Mouse (Mus musculus) thymus, postnatal 36 days (tissue): ENCODE data around the gene Nufip2.
A peak's percentile ranks its signal among the peaks of the same experiment; 100 is the strongest.
"Not testable (repeated sequence)": the region's sequence is repeated elsewhere in the genome, so short reads cannot be mapped to it uniquely, and the experiment has no call there.

Experiments
- DNase-seq, 2 experiments: peaks; one replicate each; pipeline ENCODE4 v3.0.0; 2022; ENCODE audit warnings: mixed read lengths in 2 of 2

Nufip2 gene

DNA sequence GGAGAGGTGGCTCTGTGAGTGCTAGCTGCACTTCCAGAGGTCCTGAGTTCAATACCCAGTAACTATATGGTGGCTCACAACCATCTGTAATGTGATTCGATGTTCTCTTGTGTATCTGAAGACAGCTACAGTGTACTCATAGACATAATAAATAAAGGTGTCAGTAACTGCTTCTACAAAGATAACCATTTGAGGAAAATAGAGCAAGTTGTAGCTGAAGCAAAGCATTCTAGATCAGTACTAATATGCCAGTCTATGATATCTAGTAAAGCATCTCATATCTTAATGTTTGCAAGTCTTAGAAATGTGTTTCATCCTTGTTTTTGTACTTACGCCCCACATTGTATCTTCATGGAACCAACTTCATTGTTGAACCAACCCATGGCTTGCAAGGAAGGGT, 33.1 kb downstream of the Nufip2 start:
- no peak for DNase-seq

DNA sequence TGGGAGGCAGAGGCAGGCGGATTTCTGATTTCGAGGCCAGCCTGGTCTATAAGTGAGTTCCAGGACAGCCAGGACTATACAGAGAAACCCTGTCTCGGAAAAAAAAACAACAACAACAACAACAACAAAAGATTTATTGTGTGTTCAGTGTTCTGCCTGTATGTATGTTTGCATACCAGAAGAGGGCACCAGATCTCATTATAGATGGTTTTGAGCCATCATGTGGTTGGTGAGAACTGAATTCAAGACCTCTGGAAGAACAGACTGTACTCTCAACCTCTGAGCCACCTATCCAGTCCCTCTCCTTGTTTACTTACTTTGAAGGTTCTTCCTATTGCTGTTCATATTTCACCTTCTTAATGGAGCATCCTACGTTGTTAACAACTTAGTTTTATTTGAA, 35.4 kb downstream of the Nufip2 start:
- DNase-seq, result no peak

GRCm38 (mm10) chr11:77724766-77725165, 38.8 kb downstream of the Nufip2 start:
- no peak for DNase-seq

DNA sequence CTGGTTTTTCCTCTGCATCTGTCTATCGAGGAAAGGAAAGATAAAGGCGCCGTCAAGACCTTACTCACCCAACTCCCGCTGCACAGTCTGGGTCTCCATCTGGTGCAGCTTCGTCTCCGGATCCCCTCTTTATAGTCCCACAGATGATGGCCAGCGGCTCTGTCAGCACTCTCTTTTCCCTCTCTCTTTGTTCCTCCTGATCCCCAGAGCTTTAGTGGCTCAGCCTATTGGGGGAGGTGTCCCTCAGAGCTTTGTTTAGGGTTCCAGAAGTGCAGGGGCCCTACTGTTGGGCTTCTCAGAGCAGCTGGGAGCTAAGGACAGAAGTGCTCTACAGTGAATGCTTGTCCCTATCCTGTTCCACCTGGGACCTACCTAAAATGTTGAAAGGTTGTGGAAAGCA, 39.2 kb downstream of the Nufip2 start, which contains the start of gene Cryba1:
Cryba1 (minus strand) TSS at position 101 of the 400 bp plus-strand sequence.
- no peak for DNase-seq

- DNase-seq, result no peak
Observed at GRCm38 (mm10) chr11:77728587-77728986, 42.6 kb downstream of the Nufip2 start.

DNA sequence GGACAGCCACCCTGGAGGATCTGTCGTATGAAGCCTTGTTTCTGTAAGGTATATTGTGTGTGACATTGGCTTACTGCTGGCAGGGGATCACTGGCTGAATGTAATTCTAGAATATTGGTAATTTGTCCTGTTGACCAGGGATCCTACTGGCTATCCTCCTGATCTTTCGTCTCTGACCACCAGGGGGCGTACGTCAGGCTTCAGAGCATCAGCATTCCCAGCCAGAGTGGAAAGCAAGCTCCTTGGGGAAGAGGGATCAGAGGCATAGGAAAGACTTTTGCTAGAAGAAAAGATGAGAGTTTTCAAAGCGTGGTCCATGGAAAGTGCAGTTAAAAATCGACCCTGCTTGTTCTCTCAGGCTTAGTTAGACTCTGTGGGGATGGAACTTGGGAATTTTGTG, 51.3 kb downstream of the Nufip2 start:
- peak; percentile 49 to 52 for DNase-seq

- no peak for DNase-seq
Observed at GRCm38 (mm10) chr11:77738555-77738954, 52.6 kb downstream of the Nufip2 start.

DNA sequence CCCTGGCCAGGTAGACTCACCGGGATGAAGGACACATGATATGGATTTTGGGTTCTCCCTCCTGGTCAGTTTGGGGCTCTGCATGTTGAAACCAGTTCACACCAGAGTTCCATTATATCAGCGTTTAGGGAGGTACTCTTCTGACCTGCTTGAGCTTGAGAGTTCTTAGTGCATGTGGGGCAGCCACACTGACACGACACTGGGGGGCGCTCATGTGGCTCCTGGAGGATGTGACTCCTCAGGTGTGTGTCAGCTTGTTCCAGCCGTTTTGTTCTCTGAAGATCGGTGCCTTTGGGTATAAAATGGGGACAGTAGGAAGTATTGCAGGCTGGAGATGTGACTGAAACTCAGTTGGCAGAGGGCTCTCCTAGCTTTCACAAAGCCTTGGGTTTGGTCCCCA, 58.0 kb downstream of the Nufip2 start:
- peak; percentile 63 to 69 for DNase-seq

DNA sequence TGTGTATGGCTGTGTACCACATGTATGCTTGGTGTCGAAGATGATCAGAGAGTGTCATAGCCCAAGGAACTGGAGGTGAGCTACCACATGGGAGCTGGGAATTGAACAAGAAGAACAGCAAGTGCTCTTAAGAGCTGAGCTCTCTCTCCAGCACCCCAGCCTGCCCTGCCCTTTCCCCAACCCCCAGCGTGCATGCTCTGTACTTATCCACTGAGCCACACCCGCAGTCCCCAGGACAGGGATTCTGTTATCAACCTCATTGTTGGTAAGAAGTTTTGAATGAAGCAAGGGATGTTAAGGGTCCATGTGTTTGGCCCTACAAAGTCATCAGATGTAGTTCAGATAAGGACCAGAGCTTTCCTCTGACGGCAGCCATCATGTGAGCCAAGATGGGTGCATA, 60.7 kb downstream of the Nufip2 start:
- DNase-seq, result no peak

DNA sequence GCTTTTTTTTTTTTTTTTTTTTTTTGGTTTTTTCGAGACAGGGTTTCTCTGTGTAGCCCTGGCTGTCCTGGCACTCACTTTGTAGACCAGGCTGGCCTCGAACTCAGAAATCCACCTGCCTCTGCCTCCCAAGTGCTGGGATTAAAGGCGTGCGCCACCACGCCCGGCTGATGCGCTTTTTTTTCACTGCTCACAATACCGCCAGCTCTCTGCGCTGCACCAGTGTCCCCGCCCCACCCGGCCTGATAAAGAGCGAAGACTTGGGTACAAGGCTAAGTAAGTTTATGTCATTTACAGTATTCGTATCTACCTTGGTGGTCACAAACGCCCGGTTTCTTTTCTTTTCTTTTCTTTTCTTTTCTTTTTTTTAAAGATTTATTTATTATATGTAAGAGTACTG, 61.1 kb downstream of the Nufip2 start:
- not testable (repeated sequence) for DNase-seq

GRCm38 (mm10) chr11:77748996-77749395, 63.0 kb downstream of the Nufip2 start:
- no peak for DNase-seq

DNA sequence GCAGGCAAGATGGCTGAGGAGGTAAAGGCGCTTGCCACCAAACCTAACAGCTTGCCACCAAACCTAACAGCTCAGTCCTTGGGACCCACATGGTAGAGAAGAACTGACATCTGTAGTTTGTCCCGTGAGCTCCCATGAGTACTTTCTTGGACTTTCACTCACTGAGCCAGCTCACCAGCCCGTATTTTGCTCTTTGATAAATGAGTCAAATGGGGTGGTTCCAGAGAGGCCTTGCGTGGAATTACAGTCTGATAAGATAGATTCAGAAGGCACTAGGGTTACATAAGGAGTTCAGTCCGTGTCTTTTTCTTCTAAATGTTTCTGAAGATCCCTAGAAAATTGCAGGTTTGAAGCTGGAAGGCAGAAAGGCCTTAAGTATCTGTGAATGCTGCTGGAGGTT, 66.6 kb downstream of the Nufip2 start:
- no peak for DNase-seq

DNA sequence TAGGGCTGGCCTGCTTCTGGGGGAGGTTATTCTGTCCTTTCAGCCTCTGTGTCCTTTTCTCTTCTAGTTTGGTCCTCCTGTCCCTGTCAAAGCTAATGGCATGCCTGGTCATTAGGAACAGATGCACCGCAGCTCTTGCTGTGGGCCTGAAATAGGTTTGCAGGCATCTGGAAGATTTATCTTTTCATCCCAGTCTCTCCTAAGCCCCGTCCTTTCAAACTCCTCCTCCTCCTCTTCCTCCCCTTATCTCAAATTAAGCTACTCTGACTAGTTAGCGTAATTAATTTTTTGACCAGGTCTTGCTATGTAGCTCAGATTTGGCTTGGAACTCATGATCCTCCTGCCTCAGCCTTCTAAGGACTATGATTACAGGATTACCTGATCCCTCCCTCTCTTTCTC, 67.5 kb downstream of the Nufip2 start:
- DNase-seq, result no peak

DNA sequence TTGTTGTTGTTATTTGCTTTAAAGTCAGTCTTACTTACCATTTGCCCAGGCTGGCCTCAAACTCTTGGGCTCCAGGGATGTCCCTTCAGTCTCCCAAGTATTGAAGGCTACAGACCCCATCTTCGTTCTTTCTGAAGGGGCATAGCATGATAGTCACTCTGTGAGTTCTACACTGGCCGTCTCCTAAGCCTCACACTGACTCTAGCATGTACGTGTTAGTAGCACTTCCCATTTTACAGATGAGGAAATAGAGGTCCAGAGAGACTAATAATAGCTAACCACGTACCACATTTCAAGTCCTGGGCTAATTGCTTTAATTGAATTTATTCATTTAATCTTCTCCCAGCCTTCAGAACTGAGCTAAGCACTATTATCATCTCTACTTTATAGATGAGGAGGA, 74.1 kb downstream of the Nufip2 start:
- DNase-seq, result no peak

- peak; percentile 78 to 82 for DNase-seq
Observed at GRCm38 (mm10) chr11:77762783-77763672, 77.1 kb downstream of the Nufip2 start, which contains the start of gene Myo18a. Myo18a (plus strand) TSS chr11:77763246.

DNA sequence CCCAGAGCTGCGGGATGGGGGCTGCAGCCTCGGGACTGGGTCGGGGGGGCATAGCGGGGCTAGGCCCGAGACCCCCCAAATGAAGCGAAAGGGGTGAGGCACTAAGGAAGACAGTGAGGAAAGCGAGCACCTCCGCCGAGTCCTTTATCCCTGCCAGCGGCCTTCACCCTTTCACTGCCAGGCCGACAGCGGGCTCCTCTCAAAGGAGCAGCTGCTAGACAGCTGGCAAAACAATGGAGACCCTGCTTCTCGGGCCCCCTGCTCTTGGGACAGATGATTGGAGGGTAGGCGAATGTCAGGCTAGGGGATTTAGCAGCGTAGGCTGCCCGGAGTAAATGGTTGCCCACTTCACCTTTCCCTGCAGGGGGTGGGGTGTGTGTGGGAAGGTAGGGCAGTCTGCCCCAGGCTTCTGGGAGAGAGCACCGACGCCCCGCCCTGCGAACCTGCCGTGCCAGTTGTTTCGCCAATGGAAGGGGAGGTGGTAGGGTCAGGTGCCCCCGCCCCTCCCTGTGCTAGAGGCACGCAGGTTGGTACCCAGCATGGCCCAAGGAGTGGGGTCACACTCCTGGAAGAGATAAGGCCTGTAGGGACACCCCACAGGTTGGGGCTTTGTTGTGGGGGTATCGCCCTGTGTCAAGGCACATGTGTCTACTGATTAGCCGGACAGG, 77.9 kb downstream of the Nufip2 start:
- DNase-seq, result peak; percentile 53 to 54

- DNase-seq, result no peak
Observed at GRCm38 (mm10) chr11:77764694-77765458, 78.9 kb downstream of the Nufip2 start.

GRCm38 (mm10) chr11:77765459-77765777, 79.5 kb downstream of the Nufip2 start:
- no peak for DNase-seq

DNA sequence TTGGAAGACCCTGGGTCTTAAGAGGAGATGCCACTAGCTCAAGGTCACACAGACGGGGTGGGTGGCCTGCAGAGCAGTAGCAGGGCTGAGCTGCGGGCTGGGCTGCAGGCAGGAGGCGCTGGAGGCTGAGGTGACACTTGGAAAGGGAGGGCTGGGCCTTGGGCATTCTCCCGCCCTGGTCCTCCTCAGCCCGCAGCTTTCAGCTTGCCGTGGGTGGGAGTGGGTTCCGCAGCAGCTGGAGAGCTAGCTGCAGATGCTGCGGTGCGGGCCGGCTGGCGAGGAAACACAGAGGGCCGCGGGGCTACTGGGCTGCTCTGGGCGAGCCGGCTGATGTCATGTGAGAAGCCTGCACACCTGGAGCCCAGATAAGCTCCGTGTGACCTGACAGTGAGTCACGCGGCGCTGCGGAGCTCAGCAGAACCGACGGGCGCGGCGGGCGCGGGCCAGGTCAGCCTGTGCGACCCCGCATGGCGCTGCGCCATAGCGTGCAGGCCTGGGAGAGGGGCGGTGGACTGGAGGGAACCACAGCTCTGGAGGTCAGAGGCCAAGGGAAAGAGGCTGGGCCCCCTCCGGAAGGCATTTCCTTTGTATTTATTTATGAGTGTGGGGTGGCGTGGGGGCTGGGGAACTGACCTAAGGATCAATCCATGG, 80.5 kb downstream of the Nufip2 start:
- peak; percentile 63 to 69 for DNase-seq

- DNase-seq, result no peak
Observed at GRCm38 (mm10) chr11:77769496-77769895, 83.5 kb downstream of the Nufip2 start.

GRCm38 (mm10) chr11:77770346-77770745, 84.4 kb downstream of the Nufip2 start:
- DNase-seq, result no peak

GRCm38 (mm10) chr11:77771879-77772713, 86.1 kb downstream of the Nufip2 start:
- peak; percentile 33 to 56 for DNase-seq
